Mouse (Mus musculus): ENCODE results near the gene Dnah5.

DNA sequence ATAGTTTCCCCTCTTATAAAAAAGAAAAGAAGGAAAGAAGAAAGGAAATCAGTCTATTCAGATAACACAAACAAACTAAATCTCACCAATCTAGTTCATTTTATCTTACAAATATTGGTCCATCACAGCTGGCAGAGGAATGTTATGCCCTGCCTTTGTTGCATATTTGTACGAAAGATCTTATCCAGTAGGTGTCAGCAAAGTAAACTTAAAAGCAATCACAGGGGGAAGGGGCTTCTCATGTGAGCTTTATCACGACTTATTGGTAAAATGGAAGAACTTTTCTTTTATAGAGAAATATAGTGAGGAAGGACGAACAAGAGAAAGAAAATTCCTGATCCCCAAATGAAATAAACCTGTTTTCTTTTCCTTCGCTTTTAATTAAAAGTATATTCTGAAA lies 299.3 kb downstream of the Dnah5 start:
- peak; percentile 21; the same call in 1 of the 2 replicates for TF ChIP-seq CTCF (IDR thresholded peaks at IDR 0.05; ENCODE audit: borderline replicate concordance, extremely low read depth, insufficient read depth, insufficient read length)
- TF ChIP-seq POLR2A (IDR thresholded peaks at IDR 0.05; ENCODE audit: borderline replicate concordance, extremely low read depth, insufficient read depth, insufficient read length, poor library complexity, severe bottlenecking), result no peak

Measured in brain, embryonic 14.5 days (tissue).